Mouse (Mus musculus) ovary, adult 18-20 months (tissue): ENCODE results near the gene Myo5a.
"Not testable (repeated sequence)": the region's sequence is repeated elsewhere in the genome, so short reads cannot be mapped to it uniquely, and the experiment has no call there.

Experiments
- DNase-seq: peaks from one replicate; pipeline ENCODE4 v3.0.0; 2022; ENCODE audit warnings: low spot score, mixed read lengths

Gene Myo5a

GRCm38 (mm10) chr9:75248359-75248758 is 177.5 kb downstream of the Myo5a start:
- no peak for DNase-seq

GRCm38 (mm10) chr9:75248874-75249273 is 178.1 kb downstream of the Myo5a start:
- no peak for DNase-seq

- DNase-seq = not testable (repeated sequence)
These were observed 182.3 kb downstream of the Myo5a start for GRCm38 (mm10) chr9:75253158-75253557.

- no peak for DNase-seq
These were observed 183.0 kb downstream of the Myo5a start for GRCm38 (mm10) chr9:75253766-75254165.

- no peak for DNase-seq
These were observed 183.6 kb downstream of the Myo5a start for GRCm38 (mm10) chr9:75254196-75254955.

- DNase-seq = no peak
These were observed 185.2 kb downstream of the Myo5a start for GRCm38 (mm10) chr9:75255820-75256545.

GRCm38 (mm10) chr9:75258792-75259191 is 188.0 kb downstream of the Myo5a start:
- DNase-seq = no peak

GRCm38 (mm10) chr9:75259656-75260055 is 188.8 kb downstream of the Myo5a start:
- no peak for DNase-seq

- DNase-seq = no peak
These were observed 190.6 kb downstream of the Myo5a start for GRCm38 (mm10) chr9:75261332-75261872.

GRCm38 (mm10) chr9:75262235-75262826 is 191.5 kb downstream of the Myo5a start:
- DNase-seq = no peak

- no peak for DNase-seq
These were observed 193.3 kb downstream of the Myo5a start for GRCm38 (mm10) chr9:75264008-75264718.

- no peak for DNase-seq
These were observed 196.3 kb downstream of the Myo5a start for GRCm38 (mm10) chr9:75267147-75267546.

GRCm38 (mm10) chr9:75270382-75270781 is 199.6 kb downstream of the Myo5a start:
- no peak for DNase-seq

- DNase-seq = no peak
These were observed 200.7 kb downstream of the Myo5a start for GRCm38 (mm10) chr9:75271539-75271938.
